Mouse (Mus musculus) kidney, postnatal 25 days (tissue): ENCODE data around the gene Esyt1.
A peak's percentile ranks its signal among the peaks of the same experiment; 100 is the strongest.

Experiments
- DNase-seq, 2 experiments: peaks; one replicate each; pipeline ENCODE4 v3.0.0; 2021; ENCODE audit warnings: mixed read lengths in 2 of 2

The Esyt1 gene

DNA sequence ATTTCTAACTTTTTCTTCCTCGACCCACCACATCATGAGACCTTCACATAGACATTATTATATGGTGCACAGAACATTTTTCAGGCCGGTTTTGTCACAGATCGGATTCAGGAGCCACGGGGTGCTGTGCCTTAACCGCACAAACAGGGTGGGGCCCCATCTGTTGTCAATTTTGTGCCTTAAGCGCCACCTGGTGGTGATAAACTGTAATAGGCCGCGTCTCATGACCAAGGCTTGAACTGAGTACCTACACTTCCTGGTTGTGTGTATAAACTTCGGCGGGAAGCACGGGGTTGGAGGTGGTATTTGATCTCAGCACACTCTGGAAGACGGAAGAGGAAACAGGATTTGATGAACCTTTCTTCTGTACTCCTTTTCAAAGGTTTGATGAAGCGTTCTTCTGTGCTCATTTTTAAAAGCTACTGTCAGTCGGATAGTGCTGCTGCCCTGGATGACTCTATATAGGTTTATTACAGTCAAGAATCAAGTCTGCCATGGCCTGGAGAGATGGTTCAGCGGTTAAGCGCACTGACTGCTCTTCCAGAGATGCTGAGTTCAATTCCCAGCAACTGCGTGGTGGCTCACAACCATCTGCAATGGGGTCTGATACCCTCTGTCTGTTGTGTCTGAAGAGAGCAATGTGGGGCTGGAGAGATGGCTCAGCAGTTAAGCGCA, 10.7 kb upstream of the Esyt1 start:
- peak; percentile 89 to 93 for DNase-seq

DNA sequence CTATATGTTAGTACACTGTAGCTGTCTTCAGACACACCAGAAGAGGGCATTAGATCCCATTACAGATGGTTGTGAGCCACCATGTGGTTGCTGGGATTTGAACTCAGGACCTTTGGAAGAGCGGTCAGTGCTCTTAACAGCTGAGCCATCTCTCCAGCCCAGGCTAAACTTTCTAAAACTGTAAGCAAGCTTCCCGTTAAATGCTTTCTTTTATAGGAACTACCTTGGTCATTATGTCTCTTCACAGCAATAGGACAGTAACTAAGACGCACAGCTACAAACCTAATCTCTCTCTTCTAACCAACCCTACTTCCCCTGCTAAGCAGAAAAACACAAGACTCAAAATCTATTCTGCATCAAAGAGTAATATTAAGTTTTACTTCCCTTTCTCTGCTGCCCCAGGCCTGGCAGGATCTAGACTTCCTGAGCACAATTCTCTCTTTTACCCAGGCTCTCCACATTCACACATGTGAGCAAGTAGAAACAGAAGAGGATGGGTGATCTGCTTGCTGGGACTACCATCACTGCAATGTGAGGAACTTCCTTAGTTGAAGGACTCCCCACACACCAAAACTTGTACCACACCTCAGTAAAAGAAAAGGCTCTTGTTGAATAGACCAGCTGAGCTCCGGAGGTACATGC, 10.1 kb upstream of the Esyt1 start:
- DNase-seq, result no peak

DNA sequence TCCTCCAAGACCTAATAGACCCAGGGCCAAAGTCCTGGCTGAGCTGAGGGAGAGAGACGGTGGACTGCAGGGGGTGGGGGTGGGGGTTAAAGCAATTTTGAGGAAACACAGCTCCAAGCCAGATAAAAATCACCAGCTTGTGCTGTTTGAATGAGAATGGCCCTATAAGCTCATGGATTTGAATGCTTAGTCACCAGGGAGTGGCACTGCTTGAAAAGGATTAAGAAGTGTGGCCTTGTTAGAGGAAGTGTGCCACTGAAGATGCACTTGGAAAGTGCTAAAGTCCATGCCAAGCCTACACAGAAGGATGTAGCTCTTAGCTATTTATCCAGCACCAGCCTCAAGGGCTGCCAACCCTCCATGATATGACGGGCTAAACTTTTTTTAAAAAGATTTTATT, 9.5 kb upstream of the Esyt1 start:
- no peak for DNase-seq

DNA sequence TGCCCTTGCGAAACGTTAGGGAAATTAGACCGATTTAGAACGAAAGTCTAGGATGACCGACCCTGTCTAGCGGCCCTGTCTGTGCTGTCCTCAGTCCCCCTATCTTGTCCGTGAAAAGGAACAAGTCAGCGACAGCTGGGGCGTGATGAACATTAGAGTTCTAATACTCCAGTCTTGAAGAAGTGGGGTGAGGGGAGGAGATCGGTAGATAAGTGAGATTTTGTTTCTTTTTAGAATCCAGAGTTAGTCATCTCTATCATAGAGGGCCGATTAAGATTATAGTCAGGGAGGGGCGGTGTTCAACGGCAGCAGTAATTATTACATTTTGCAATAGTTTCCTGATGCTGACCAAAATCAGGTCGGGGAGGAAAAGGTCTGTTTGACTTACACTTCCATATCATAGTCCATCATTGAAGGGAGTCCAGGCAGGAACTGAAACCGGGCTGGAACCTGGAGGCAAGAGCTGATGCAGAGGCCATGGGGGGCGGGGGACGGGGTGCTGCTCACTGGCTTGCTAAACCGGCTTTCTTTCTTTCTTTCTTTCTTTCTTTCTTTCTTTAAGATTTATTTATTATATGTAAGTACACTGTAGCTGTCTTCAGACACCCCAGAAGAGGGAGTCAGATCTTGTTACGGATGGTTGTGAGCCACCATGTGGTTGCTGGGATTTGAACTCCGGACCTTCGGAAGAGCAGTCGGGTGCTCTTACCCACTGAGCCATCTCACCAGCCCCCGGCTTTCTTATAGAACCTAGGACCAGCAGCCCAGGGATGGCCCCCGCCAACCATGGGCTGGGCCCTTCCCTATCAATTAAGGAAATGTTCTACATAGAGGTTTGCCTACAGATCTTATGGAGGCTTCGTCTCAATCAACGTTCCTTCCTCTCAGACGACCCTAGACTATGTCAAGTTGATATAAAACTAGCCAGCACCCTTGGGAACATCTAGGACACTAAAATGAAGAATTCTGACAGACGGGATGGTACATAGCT, 990 bp upstream of the Esyt1 start:
- DNase-seq, result no peak

DNA sequence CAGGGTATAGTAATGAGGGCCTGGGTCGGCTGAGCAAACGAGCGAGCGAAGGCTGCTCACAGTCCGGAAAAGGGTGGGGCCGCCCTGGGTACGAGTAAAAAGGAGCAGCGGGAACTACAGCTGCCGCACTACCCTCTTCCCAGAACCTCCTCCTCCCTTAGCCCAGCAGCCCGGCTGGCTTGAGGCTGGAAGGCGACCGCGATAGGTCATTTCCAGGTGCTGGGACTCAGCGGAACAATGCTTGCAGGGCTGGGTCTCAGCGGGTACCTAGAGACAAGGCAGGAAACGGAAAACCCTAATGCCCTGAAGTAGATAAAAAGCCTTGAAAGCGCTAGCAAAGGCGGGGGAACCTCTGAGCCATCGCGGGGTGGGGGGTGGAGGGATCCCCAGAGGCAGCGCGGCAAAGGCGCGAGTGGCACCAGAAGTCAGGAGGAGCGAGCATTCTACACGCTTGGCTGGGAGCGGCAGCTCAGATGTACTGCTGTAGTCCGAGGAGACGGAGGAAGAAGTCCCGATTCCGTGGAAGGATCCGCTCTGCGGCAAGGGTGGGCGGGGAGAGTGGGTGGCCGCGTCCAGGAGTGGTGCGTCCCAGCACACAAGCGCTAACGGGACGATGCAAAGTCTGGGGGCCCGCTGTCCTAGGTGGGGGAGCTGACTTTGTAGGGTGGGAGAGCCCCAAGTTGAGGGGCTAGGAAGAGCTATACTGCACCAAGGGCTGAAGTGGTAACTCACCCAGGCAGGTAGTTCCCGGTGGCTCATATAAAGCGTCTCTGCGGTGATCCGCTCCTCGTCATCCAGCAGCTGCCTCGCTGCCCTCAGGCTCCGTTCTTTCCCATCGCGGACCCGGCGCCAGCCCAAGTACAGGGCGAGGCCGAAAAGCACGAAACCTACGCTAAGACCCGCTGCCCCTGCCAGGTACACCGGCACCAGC, 674 bp downstream of the Esyt1 start:
- DNase-seq, result peak; percentile 54 to 77

DNA sequence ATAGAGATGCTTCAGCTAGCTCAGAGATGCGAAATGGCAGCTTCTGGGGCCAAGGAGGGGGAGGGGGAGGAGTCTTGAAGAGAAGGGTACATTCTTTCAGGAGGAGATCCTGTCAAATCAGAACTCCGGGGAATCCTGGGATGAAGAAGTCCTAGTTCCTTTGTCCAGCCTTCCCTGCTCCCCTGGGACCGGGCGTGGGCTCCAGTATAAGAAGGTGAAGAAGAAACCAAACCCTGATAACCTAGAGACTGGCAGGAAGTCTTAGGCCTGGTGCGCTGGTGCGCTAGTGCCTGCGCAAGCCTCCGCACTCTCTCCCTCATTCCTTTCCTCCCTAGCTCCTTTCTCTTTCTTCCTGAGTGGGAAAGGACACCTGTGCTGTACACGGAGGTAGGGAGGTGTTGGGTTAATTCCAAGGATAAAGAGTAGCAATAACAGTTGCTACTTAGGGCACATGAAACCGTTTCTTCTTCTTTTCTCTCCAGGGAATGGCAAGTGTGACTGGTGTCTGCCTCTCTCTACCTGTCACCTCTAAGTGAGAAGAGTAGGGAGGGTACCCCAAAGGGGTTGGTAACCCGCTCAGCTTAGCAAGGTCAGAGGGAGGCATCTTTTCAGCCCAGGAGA, 1.4 kb downstream of the Esyt1 start:
- peak in 1 of 2 experiments; percentile 32 for DNase-seq

DNA sequence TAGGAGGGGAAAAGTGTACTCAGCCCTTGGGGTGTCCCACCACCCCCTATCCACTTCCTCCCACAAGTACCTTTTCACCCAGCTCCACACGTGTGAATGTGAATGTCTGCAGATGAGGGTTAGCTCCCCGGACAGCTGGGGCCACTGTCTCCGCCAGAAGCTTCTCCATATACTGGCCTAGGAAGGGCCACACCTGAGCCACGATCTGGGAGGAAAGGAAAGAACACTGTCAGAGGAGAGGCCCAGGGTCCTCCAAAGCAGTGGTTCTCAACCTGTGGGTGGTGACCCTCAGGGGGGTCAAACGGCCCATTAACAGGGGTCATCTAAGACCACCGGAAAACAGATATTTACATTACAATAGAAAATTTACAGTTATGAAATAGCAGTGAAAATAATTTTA, 3.3 kb downstream of the Esyt1 start:
- no peak for DNase-seq

DNA sequence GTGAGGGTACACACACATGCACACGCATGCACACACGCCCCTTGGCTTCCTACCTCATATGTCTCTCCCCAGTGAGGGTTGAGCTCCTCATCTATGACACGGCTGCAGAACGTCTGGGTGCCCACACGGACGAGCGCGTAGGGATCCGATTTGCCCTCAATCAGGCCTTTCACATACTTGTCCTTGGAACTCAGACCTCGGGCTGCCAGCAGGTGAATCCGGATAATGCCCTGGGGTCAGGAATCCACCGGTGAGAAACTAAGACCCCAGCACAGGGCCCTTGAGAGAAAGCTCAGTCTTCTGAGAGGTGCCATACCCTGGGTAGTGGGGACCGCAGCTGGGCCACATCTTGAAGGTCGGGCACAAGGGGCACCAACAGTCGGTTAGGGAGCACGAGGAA, 5.1 kb downstream of the Esyt1 start:
- DNase-seq, result no peak

DNA sequence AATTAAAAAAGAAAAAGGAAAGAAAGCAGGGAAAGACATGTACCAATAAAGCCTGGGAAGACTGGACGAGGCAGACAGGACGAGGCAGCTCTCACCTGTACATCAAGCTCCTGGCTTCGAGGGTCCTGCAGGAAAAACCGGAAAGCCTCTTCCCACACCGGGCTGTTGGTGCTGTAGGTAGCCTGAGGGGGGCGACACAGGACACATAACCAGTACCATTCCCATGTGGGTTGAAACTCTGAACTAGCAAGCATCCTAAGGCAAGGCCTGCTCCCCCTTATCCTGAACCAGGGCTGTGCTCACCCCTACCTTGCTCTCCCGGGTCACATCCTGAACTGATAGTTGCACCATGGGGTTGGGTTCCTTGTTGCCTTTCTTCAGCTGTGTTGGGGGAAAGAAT, 6.8 kb downstream of the Esyt1 start:
- peak; percentile 49 to 67 for DNase-seq

DNA sequence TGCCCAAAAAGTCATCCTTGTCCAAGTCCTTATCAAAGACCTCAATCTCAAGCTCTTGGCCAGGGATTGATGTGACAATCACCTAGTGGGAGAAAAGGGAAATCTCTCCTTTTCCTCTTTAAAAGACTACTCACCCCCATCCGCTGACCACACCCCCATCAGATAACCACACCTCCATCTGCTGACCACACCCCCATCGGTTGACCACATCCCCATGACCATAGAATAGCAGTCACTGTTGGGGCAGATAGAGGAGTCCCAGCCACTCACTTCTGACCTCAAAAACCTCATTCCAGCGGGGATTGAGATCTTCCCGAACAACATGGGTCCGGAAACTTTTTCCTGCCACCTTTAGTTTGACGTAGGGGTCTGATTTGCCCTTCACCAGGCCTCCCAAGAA, 9.0 kb downstream of the Esyt1 start:
- DNase-seq, result peak in 1 of 2 experiments; percentile 39

DNA sequence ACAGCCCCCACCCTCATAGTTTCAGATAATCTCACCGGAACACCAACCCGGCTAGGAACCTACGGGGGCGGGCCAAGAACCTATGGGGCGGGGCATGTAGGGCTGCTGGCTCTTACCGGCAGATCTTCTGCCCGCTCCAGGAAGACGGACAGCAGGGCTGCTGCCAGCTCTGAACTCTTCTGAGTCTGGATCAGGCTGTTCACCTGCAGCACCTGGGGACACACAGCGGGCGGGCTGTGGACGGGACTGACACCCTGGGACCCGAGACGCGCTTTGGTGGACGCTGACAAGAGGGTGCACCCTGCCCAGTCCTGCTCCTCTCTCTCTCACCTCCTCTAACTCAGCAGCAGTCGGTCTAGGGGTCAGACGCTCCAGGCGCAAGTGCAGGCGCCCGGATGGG, 9.6 kb downstream of the Esyt1 start:
- peak in 1 of 2 experiments; percentile 46 for DNase-seq

DNA sequence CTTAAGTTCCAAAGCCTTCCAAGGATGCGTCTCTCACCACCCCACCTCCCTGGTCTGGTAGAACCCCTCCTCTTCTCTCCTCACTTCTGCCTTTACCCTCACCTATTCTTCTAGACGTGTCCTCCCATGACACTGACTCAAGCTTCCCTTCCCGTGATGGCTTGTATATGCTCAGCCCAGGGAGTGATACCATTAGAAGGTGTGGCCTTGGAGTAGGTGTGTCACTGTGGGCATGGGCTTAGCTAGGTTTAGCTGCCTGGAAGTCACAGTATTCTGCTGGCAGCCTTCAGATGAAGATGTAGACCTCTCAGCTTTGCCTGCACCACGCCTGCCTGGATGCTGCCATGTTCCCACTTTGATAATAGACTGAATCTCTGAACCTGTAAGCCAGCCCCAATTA, 10.6 kb downstream of the Esyt1 start:
- no peak for DNase-seq

DNA sequence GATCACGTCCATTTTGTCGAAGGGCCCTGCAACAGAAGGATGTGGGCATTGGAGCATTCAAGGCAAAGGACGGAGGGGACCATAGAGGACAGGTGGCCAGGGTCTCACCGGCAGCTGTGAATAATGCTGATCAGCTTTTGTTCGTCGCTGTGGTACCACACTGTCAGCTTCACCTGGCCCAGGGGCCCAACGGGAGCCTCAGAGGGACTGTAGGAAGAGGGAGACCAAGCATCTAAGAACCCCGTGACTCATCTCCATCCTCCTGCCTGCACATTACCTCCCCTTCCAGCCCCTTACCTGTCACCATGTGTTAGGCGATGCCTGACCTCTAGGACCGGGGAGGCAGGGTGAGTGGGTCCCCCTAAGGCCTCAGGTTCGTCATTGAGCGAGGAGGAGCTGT, 13.9 kb downstream of the Esyt1 start:
- no peak for DNase-seq

DNA sequence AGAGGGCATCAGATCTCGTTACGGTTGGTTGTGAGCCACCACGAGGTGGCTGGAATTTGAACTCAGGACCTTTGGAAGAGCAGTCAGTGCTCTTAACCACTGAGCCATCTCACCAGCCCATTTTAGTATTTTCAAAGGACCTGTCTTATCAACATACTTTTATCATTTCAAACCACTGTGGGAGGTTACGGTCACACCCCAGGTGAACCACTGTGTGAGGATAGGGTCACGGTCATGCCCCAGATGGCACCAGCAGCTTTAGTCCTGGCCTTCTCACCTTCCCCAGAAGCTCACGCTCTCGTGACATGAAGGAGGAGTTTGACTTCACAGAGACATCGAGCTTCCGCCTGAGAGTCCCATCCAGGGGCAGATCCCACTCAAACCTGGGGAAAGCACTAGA, 14.5 kb downstream of the Esyt1 start:
- peak in 1 of 2 experiments; percentile 28 for DNase-seq

DNA sequence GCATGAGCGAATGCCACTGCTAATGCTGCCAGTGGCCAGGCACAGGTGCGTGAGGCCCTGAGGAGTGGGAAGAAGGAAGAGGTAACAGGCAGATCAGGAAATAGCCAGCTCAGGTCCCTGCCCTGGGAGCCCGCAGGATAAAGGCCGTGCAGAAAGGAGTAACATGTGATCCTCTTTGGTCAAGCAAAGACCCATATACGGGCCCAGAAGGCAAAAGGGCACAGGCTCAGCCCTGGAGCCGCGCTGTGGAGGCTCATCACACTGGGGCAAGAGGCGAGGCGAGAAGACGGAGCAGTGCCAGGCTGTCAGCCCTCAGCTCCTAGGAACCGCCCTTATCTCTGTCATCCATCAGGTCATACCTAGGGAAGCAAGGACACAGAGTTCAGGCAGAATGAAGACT, 15.4 kb downstream of the Esyt1 start:
- peak in 1 of 2 experiments; percentile 35 for DNase-seq

DNA sequence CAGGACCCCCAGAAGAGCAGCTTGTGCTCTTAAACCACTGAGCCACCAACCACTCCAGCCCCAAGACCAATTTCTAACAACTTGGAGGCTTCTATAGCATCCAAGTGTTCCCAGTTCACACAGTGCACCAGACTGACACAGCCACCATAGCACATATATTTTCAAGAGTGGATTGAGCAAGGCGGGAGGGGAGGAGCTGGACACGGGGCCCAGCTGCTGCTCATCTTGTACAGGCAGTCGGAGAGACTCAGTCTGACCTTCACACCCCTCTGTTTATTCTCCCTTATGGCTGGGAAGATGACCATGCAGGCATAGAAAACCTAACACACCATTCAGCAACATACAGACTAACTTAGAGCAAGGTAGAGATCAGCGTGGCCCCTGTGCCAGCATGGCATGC, 15.8 kb downstream of the Esyt1 start:
- DNase-seq, result no peak

DNA sequence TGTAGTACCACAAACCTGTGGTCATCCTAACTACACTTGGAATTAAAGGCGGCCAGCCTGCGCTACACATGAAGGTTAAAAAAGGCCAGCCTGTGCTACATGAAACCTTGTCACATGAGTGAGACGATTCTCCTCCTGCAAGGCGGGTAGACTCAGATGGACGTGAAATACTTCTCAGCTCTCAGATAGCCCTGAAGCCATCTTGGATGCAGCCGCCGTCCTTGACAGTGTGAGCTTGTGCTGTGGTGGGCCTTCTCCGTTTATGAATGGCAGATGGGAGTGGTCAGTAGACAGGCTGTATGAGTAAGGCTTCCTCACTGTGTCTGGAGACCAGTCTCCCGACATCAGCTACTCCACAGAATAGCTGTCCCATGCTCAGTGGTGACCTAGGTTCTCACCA, 16.5 kb downstream of the Esyt1 start:
- peak in 1 of 2 experiments; percentile 28 for DNase-seq

DNA sequence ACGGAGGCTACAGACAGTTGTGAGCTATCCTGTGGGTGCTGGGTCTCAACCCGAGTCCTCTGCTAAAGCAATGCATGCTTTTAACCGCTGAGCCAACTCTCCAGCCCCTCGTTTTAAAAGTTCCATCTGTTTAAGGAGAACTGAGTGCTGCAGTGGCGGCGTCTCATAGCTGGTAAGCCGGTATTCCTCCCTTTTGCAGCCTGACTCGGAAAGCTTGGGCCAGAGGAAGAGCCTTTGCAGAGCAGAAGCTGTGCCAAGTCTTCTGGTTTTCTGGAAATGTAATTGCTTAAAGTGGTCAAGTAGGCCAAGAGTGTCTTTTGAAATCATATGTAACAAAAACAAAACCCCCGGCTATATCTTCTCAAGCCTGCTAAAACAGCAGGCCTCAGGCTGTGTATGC, 17.4 kb downstream of the Esyt1 start:
- DNase-seq, result no peak

DNA sequence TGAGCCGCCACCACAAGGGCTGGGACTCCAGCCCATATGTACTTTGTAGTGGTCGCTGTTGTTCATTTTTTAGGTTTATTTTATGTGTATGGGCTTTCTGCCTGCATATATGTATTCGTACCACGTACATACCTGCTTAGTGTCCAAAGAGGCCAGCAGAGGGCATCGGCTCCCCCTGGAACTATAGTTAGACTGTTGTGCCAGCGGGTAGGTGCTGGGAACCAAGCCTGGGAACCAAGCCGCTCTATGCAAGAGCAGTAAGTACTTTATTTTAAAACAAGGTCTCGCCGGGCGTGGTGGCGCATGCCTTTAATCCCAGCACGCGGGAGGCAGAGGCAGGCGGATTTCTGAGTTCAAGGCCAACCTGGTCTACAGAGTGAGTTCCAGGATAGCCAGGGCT, 19.7 kb downstream of the Esyt1 start:
- no peak for DNase-seq

DNA sequence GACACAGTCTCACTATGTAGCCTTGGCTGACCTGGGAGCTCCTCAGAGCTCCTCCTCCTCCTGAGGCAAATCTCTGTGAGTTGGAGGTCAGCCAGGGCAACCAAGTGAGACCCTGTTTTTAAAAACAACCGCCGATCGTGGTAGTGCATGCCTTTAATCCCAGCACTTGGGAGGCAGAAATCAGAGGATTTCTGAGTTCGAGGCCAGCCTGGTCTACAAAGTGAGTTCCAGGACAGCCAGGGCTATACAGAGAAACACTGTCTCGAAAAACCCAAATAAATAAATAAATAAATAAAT, 20.4 kb downstream of the Esyt1 start:
- DNase-seq, result peak; percentile 67 to 74

DNA sequence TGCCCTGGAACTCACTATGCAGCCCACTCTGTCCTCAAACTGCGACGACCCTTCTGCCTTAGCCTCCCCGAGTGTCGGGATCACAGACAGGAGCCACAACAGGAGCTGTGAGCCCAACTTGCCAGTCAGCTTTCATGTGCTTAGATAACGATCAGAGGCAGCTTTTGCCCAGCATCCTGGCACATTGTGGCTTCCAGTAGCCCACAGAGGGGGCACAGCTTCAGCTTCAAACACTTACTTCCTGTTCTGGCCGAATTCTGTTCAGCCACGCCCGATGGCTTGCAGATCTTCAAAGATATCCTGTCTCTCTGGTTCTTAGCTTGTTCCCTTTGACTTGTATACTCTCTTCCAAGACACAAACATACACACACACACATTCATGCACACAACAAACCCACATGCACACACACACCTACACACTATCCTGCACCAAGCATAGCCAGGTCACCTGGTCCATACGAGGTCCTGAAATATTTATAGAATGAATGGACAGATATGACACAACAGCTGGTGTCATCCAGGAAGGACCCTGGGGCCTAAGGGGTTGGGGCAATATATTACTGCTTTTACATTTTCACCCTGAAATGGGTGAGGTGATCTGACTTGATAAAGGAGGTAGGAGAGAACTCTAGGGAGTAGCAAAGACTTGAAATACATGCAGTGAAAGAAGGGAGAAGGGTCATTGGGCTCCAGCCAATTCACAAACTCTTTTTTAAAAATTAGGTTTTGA, 20.9 kb downstream of the Esyt1 start:
- no peak for DNase-seq
